Mouse (Mus musculus): ENCODE measurements around the gene Tfap2a. TPM values are rescaled to one million over a fixed set of nuclear protein-coding genes. Genes with fewer than 3 reads are reported as not detected.

Tfap2a gene
- total and polyA plus RNA-seq, 3 experiments, result 0.87 to 12.3 (median 6.8) TPM

GRCm38 (mm10) chr13:40711661-40712525, 26.3 kb downstream of the Tfap2a start:
- Histone ChIP-seq H3K4me3 (ENCODE audit: low read depth, low read length) (no peak overlapping the region), H3K36me3 (replicated peaks) (no peaks in the 10 kb centered on the region), H3K4me1 (ENCODE audit: insufficient read depth, low read depth, low read length) (peaks cover 3% of the 10 kb centered on the region), H3K27me3 (ENCODE audit: insufficient read depth, low read length) (peaks cover 44% of the 10 kb centered on the region), H3K9me3 (replicated peaks) (no peaks in the 10 kb centered on the region)
- no peak for ATAC-seq (ENCODE audit: extremely low read depth, insufficient number of reproducible peaks, low FRiP score, poor library complexity, severe bottlenecking)
- no peak for DNase-seq (ENCODE audit: low spot score)
- TF ChIP-seq CTCF (IDR thresholded peaks at IDR 0.05; ENCODE audit: low read depth, low read length) (no peak), GATA1 (IDR thresholded peaks at IDR 0.05; ENCODE audit: borderline replicate concordance, low read length) (no peak), POLR2AphosphoS5 (IDR thresholded peaks at IDR 0.05; ENCODE audit: insufficient replicate concordance, low read depth, low read length) (no peak), TAL1 (conservative IDR thresholded peaks at IDR 0.05; ENCODE audit: low read depth, low read length) (no peak), GATA2 (IDR thresholded peaks at IDR 0.05; ENCODE audit: borderline replicate concordance, low read depth, low read length) (no peak)

DNA sequence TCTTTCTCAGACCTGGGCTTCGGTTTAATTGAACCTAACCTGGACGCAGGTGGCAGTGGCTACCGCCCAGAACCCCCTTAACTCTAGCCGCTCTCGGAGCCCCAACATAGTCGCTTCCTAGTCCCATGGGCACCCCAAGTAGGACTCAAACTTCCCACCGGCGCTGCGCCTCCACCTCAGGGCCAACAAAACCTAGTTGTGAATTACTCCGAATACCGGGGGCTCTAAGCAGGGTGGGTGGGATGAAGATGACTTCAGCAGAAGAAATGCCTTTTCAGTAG, 28.2 kb downstream of the Tfap2a start:
- TF ChIP-seq POLR2AphosphoS5 (IDR thresholded peaks at IDR 0.05; ENCODE audit: insufficient replicate concordance, low read depth, low read length) (no peak), TAL1 (conservative IDR thresholded peaks at IDR 0.05; ENCODE audit: low read depth, low read length) (no peak), CTCF (IDR thresholded peaks at IDR 0.05; ENCODE audit: low read depth, low read length) (no peak), GATA2 (IDR thresholded peaks at IDR 0.05; ENCODE audit: borderline replicate concordance, low read depth, low read length) (no peak), GATA1 (IDR thresholded peaks at IDR 0.05; ENCODE audit: borderline replicate concordance, low read length) (no peak)
- Histone ChIP-seq H3K9me3 (replicated peaks) (no peaks in the 10 kb centered on the region), H3K36me3 (replicated peaks) (no peaks in the 10 kb centered on the region), H3K4me3 (ENCODE audit: low read depth, low read length) (no peak overlapping the region), H3K27me3 (ENCODE audit: insufficient read depth, low read length) (peaks cover 53% of the 10 kb centered on the region), H3K4me1 (ENCODE audit: insufficient read depth, low read depth, low read length) (no peaks in the 10 kb centered on the region)
- no peak for DNase-seq (ENCODE audit: low spot score)
- ATAC-seq (ENCODE audit: extremely low read depth, insufficient number of reproducible peaks, low FRiP score, poor library complexity, severe bottlenecking), result no peak

- no peak for ATAC-seq (ENCODE audit: extremely low read depth, insufficient number of reproducible peaks, low FRiP score, poor library complexity, severe bottlenecking)
- Histone ChIP-seq H3K4me1 (ENCODE audit: insufficient read depth, low read depth, low read length) (no peaks in the 10 kb centered on the region), H3K9me3 (replicated peaks) (no peaks in the 10 kb centered on the region), H3K27me3 (ENCODE audit: insufficient read depth, low read length) (peaks cover 56% of the 10 kb centered on the region), H3K36me3 (replicated peaks) (no peaks in the 10 kb centered on the region), H3K4me3 (ENCODE audit: low read depth, low read length) (no peak overlapping the region)
- no peak for DNase-seq (ENCODE audit: low spot score)
- TF ChIP-seq TAL1 (conservative IDR thresholded peaks at IDR 0.05; ENCODE audit: low read depth, low read length) (no peak), GATA1 (IDR thresholded peaks at IDR 0.05; ENCODE audit: borderline replicate concordance, low read length) (no peak), GATA2 (IDR thresholded peaks at IDR 0.05; ENCODE audit: borderline replicate concordance, low read depth, low read length) (no peak), POLR2AphosphoS5 (IDR thresholded peaks at IDR 0.05; ENCODE audit: insufficient replicate concordance, low read depth, low read length) (no peak), CTCF (IDR thresholded peaks at IDR 0.05; ENCODE audit: low read depth, low read length) (no peak)
Observed at GRCm38 (mm10) chr13:40709321-40710061, 28.7 kb downstream of the Tfap2a start.

DNA sequence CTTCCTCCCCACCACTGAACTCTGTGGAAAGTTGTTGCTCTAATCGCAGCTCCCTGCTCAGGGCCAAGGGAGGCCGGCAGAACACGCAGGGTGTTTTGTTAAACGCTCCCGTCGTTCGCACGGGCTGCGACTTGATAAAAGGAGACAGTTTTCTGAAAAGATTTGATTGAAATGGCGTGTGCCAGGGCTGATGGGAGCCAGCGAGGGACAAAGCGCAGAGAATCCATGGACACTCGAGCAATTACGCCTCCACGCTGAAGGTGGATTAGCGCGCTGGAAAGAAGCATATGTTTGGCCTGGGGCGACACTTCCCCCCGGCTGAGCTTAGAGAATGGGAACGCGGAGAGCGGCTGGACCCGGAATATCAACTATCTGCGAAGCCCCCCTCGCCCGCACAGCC, 29.3 kb downstream of the Tfap2a start:
- Histone ChIP-seq H3K4me1 (ENCODE audit: insufficient read depth, low read depth, low read length) (no peaks in the 10 kb centered on the region), H3K36me3 (replicated peaks) (no peaks in the 10 kb centered on the region), H3K4me3 (ENCODE audit: low read depth, low read length) (no peak overlapping the region), H3K27me3 (ENCODE audit: insufficient read depth, low read length) (peaks cover 58% of the 10 kb centered on the region), H3K9me3 (replicated peaks) (no peaks in the 10 kb centered on the region)
- ATAC-seq (ENCODE audit: extremely low read depth, insufficient number of reproducible peaks, low FRiP score, poor library complexity, severe bottlenecking) (no peak), DNase-seq (ENCODE audit: low spot score) (no peak)
- TF ChIP-seq GATA2 (IDR thresholded peaks at IDR 0.05; ENCODE audit: borderline replicate concordance, low read depth, low read length) (no peak), POLR2AphosphoS5 (IDR thresholded peaks at IDR 0.05; ENCODE audit: insufficient replicate concordance, low read depth, low read length) (no peak), GATA1 (IDR thresholded peaks at IDR 0.05; ENCODE audit: borderline replicate concordance, low read length) (no peak), TAL1 (conservative IDR thresholded peaks at IDR 0.05; ENCODE audit: low read depth, low read length) (no peak), CTCF (IDR thresholded peaks at IDR 0.05; ENCODE audit: low read depth, low read length) (no peak)

DNA sequence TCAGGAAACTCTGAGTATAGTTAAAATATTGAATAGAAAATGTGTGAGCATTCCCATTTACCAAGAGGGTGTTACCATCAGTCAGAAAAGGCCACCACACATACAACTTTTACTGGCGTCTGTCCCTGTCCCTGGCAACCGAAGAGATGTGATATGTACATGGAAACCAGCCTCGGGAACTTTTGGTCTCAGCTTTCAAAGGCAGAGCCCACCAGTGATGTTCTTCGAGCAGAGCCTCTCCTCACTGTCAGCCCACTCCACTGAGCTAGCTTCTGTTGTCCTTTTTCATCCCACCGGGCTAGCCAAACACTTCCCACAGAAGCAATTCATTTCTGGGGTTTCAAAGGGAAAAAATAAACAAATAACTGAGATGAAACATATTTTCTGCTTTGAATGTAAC, 29.9 kb downstream of the Tfap2a start:
- DNase-seq (ENCODE audit: low spot score), result no peak
- Histone ChIP-seq H3K4me1 (ENCODE audit: insufficient read depth, low read depth, low read length) (no peaks in the 10 kb centered on the region), H3K36me3 (replicated peaks) (no peaks in the 10 kb centered on the region), H3K4me3 (ENCODE audit: low read depth, low read length) (no peak overlapping the region), H3K27me3 (ENCODE audit: insufficient read depth, low read length) (peaks cover 59% of the 10 kb centered on the region), H3K9me3 (replicated peaks) (no peaks in the 10 kb centered on the region)
- TF ChIP-seq CTCF (IDR thresholded peaks at IDR 0.05; ENCODE audit: low read depth, low read length) (no peak), TAL1 (conservative IDR thresholded peaks at IDR 0.05; ENCODE audit: low read depth, low read length) (no peak), GATA1 (IDR thresholded peaks at IDR 0.05; ENCODE audit: borderline replicate concordance, low read length) (no peak), POLR2AphosphoS5 (IDR thresholded peaks at IDR 0.05; ENCODE audit: insufficient replicate concordance, low read depth, low read length) (no peak), GATA2 (IDR thresholded peaks at IDR 0.05; ENCODE audit: borderline replicate concordance, low read depth, low read length) (no peak)
- ATAC-seq (ENCODE audit: extremely low read depth, insufficient number of reproducible peaks, low FRiP score, poor library complexity, severe bottlenecking), result no peak

DNA sequence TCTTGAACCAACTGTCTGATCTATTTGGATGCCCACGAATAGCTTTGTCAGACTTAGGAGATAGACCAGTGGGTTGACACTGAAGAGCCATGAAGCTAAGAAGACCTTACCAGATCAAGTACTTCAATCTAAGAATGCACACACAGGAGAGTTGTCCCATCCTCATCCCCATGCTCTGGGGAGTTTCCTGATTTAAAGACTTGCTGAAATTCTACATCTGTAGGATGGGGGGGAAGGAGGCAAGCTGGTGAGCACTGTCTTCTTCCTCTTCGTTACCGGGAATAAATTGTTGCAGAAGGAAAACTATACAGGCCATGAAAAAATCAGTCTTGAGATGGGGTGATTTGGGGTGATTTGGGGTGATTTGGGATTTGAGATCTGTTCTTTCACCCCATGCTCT, 30.5 kb downstream of the Tfap2a start:
- H3K27me3 ChIP-seq (ENCODE audit: insufficient read depth, low read length), result peaks cover 59% of the 10 kb centered on the region
- DNase-seq (ENCODE audit: low spot score) (no peak), ATAC-seq (ENCODE audit: extremely low read depth, insufficient number of reproducible peaks, low FRiP score, poor library complexity, severe bottlenecking) (no peak)
- no peaks in the 10 kb centered on the region for H3K36me3 ChIP-seq (replicated peaks)
- H3K4me3 ChIP-seq (ENCODE audit: low read depth, low read length), result no peak overlapping the region
- H3K4me1 ChIP-seq (ENCODE audit: insufficient read depth, low read depth, low read length), result no peaks in the 10 kb centered on the region
- H3K9me3 ChIP-seq (replicated peaks), result no peaks in the 10 kb centered on the region
- TF ChIP-seq CTCF (IDR thresholded peaks at IDR 0.05; ENCODE audit: low read depth, low read length) (no peak), TAL1 (conservative IDR thresholded peaks at IDR 0.05; ENCODE audit: low read depth, low read length) (no peak), GATA1 (IDR thresholded peaks at IDR 0.05; ENCODE audit: borderline replicate concordance, low read length) (no peak), POLR2AphosphoS5 (IDR thresholded peaks at IDR 0.05; ENCODE audit: insufficient replicate concordance, low read depth, low read length) (no peak), GATA2 (IDR thresholded peaks at IDR 0.05; ENCODE audit: borderline replicate concordance, low read depth, low read length) (no peak)
